Mouse (Mus musculus) frontal cortex, postnatal 14 days (tissue): ENCODE measurements around the gene Adra2c.

ENCODE experiments used
- DNase-seq, 2 experiments: peaks; one replicate each; pipeline ENCODE4 v3.0.0; 2022; ENCODE audit warnings: low spot score in 2 of 2

The Adra2c gene

DNA sequence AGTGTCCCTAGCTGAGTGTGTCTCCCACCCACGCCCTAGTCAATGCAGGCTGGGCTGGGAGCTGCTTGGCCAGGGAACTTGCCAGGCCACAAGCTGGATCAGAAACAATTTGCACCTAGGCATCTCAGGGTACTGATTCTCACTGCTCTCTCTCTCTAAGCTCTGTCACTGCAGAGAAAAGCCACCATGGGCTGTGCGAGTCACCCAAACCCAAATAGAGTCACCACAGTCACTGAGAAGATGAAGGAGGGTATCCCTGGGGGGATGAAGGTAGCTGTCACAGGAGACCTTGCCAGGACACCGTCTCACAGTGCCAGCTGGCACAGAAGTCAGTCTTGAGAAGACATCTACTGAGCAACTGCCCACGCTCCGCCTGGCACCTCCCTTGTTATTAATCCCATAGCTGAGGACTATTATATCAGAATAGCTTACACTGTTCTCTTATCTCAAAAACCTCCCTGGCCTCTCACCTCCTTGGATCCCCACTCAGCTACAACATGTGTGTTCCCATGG is 33.7 kb downstream of the Adra2c start:
- DNase-seq: no peak

DNA sequence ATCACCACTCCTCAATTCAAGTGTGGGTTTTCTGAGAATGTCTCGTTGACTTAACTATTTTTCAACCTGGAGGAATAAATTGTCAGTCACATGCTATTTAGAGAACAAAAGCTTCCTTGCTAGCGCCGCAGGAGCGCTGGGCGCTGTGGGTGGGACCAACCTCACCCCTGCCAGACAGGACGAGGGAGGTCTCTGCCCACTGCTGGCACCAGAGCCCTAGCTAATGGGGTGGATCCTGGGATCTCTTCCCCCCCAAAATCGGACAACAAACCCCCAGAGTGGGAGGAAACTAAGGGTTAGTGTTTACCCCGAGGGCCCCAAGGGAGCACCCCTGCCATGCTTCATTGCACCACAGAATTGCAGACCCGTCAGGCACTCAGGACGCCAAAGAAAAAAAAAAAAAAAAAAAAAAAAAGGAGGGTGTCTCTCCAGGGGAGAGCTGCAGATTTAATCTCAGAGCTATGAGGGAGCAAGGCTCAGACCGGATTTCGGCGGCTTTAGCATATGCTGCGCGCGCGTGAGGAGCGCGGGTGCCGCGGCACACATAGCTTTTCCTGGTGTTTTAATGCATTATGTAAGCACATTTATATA is 35.2 kb downstream of the Adra2c start:
- DNase-seq: peak; percentile 27 to 42

DNA sequence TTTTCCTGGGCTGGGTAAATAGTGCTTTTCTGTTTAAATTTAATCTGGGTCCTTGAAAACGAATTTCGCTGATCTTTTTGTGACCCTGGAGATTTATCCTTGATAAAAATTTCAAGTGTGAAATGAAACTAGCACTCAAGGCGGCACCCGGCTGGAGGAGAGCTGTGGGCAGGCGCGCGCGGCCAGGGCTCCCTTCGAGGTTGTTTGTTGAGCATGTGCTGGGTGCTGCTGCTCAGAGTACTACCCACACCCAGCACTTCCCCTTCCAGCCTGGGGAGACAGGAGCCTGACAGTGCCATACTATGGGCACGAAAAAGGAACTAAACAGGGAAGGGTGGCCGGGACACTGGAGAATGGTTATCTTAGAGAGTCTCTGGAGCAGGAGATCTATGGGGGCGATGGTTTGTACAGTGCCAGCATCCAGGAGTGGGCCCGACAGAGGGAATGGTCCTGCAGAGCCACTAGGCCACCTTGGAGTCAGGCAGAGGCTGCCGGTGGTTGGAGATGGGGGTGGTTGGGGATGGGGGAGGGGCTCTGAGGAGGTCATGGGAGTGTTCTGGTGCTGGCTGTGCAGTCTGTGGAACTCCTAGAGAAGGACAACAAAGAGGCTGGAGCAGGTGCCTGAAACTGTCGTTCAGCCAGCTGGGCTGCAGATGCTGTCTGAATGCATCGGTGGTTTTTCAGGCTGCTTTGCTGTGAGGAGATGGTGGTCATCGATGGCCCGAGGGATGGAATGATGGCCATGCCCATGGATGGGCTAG is 35.9 kb downstream of the Adra2c start:
- DNase-seq: no peak

DNA sequence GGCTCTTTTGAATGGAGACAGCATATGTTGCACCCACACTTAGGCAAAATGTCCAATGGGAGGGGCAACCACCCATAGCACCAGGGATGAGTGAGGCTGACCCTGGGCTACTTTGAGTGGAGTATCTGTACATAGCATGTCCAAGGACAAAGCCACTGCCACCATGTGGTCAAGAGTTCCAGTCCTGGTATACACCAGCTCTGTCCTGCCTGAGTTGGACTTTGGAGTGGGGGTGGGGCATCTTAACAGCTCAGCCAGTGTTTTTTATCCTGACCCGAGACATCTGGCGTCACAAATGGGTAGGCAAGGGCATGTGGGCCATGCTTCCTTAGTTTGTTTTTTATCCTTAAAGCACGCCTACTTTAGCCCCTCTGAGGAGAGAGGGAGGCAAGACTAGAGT is 36.5 kb downstream of the Adra2c start:
- no peak for DNase-seq

DNA sequence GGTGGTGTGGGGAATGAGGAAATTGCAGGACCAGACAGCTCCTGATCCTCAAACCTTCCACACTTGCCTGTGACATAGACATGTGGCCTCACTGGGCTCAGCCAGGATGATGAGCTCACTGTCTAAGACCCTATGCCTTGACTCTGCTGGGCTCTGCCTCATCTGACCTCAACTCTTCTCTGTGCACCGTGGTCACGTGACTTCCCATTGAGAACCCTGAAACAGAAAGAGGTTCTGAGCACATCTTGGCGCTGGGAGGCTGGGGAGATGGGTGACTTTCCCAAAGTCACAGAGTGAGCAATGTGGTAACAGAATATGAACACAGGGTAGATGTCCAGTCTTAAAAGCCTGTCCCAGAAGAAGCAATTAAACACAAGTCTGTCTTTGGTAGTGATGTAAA is 37.1 kb downstream of the Adra2c start:
- no peak for DNase-seq

DNA sequence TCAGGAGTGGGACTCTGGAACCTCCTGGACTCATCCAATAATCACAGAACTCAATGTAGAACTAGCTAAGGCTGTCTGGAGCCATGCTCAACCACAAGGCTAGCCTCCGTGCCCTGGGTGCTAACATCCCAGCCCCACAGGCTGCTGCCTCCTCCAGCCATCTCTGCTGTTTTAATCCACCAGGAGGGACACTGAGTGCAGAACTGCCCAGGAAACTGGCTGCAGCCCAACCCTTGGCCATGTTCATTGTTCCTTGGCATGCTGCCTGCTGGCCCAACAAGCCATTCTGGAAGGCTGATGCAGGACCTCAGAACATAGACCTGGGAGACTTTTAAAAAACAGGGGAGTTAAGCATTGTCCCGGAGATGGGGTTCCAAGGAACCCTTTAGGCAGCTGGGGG is 42.5 kb downstream of the Adra2c start:
- peak in 1 of 2 experiments; percentile 31 for DNase-seq

DNA sequence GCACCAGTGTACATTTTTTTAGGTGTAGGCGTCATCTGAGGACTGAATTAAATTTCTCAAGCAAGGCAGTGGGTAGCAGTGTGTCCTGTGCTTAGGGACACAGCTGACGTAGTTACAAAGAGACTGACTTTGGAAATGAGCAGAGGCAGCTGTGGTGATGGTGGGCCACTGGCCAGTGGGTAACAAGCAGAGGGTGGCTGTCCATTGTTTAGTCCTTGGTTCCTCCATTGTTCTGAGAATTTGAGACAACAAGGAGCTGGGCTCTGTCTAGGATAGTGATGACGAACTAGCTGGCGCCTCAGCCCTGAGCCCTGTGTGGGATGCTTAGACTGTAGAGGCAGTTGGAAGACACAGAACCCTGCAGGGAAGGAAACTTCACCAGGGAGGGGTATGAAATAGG is 52.7 kb downstream of the Adra2c start:
- DNase-seq: no peak
